Mouse (Mus musculus) limb, embryonic 15.5 days (tissue): ENCODE data around the gene Tbc1d20. TPM values are rescaled to one million over a fixed set of nuclear protein-coding genes. Genes with fewer than 3 reads are reported as not detected.
"Not testable (repeated sequence)": the region's sequence is repeated elsewhere in the genome, so short reads cannot be mapped to it uniquely, and the experiment has no call there.

ENCODE experiments used
- ATAC-seq: fragments of 200-750 bp; cut with Nextera tagmentation; 2 replicates; pipeline ENCODE4 v1.8.0; 2017; ENCODE audit warnings: low read depth, moderate TSS enrichment; ENCODE audit not compliant: insufficient number of reproducible peaks, low FRiP score, low TSS enrichment
- H3K27ac ChIP-seq: fragments of 300-500 bp; sonication (generic); 2 replicates; pipeline ENCODE4 v1.5.1; 2015; ENCODE audit warnings: moderate library complexity, mild to moderate bottlenecking, inconsistent platforms
- H3K27me3 ChIP-seq: fragments of 300-500 bp; sonication (generic); 2 replicates; pipeline ENCODE4 v1.6.1; 2015; ENCODE audit warnings: inconsistent platforms
- H3K36me3 ChIP-seq: fragments of 300-500 bp; sonication (generic); 2 replicates; pipeline ENCODE4 v1.6.1; 2015; ENCODE audit warnings: inconsistent platforms
- H3K4me1 ChIP-seq: fragments of 300-500 bp; sonication (generic); 2 replicates; pipeline ENCODE4 v1.6.1; 2015; ENCODE audit warnings: inconsistent platforms
- H3K4me2 ChIP-seq: fragments of 300-500 bp; sonication (generic); 2 replicates; pipeline ENCODE4 v1.6.1; 2015; ENCODE audit warnings: mild to moderate bottlenecking, inconsistent platforms
- H3K4me3 ChIP-seq: fragments of 300-500 bp; sonication (generic); 2 replicates; pipeline ENCODE4 v1.5.1; 2015; ENCODE audit warnings: mild to moderate bottlenecking, inconsistent platforms
- H3K9ac ChIP-seq: fragments of 300-500 bp; sonication (generic); 2 replicates; pipeline ENCODE4 v1.6.1; 2015; ENCODE audit warnings: inconsistent platforms
- H3K9me3 ChIP-seq: fragments of 300-500 bp; sonication (generic); 2 replicates; pipeline ENCODE4 v1.6.1; 2016; ENCODE audit warnings: inconsistent platforms
- WGBS: fragments of 180-500 bp; shearing (Covaris S2); methylation state at CpG from one replicate; pipeline ENCODE4 v1.1.7; 2015; 5-methylcytosine and 5-hydroxymethylcytosine counted together
- polyA plus RNA-seq: library from polyadenylated mRNA; unstranded; fragments of >200 nt; fragmentation: Nextera tagmentation; extraction: Ambion mirVana; gene quantifications from 2 replicates; pipeline ENCODE4 v1.2.1, GENCODE M21; 2015

The Tbc1d20 gene
- polyA plus RNA-seq, 1 experiment from 2014 or later = 48.0 TPM

DNA sequence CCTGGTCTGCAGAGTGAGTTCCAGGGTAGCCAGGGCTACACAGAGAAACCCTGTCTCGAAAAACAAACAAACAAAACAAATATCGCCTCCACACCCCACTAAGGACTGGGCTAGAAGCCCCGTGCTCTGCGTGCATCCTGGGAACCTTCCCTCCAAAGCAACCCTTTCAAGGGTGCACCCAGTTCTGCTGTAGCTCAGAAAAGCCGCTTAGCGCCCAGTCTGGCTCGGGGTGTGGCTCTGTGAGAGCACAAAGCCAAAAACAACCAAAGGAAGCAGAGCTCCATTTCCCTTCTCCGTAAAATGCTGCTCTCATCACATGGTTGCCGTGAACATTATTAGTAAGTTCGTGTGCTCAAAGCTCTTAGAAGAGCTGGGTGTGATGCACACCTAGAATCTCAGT is 50.7 kb downstream of the Tbc1d20 start:
- Histone ChIP-seq H3K27ac (no peak overlapping the region), H3K9ac (0 out of 2 replicates have a peak overlapping the region, but pooled peaks have one; percentile 8), H3K9me3 (no peaks in the 10 kb centered on the region), H3K4me1 (peaks cover 16% of the 10 kb centered on the region), H3K4me2 (peak overlapping the region; percentile 92), H3K4me3 (peak overlapping the region; percentile 54), H3K36me3 (no peaks in the 10 kb centered on the region), H3K27me3 (no peaks in the 10 kb centered on the region)
- WGBS = 6% methylated on average over 10 of the region's 10 CpGs
- no peak for ATAC-seq

DNA sequence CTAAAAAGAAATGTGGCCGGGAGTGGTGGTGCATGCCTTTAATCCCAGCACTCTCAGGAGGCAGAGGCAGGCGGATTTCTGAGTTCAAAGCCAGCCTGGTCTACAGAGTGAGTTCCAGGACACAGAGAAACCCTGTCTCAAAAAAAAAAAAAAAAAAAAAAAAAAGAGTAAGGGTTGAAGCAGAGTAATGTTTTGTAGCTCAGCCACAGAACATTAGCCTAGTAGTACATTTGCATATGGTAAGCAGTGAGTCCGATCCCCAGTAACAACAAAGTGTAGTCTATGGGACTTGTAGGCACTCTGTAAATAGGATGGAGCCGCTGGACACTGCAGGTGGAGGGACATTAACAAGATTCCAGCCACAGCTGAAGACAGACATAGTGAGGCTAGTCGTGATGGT is 51.3 kb downstream of the Tbc1d20 start:
- ATAC-seq = no peak
- Histone ChIP-seq H3K36me3 (no peaks in the 10 kb centered on the region), H3K9me3 (no peaks in the 10 kb centered on the region), H3K4me3 (no peak overlapping the region), H3K27me3 (no peaks in the 10 kb centered on the region), H3K4me2 (no peak overlapping the region), H3K9ac (no peak overlapping the region), H3K27ac (no peak overlapping the region), H3K4me1 (peaks cover 19% of the 10 kb centered on the region)
- WGBS = 69% methylated on average over 5 of the region's 5 CpGs

DNA sequence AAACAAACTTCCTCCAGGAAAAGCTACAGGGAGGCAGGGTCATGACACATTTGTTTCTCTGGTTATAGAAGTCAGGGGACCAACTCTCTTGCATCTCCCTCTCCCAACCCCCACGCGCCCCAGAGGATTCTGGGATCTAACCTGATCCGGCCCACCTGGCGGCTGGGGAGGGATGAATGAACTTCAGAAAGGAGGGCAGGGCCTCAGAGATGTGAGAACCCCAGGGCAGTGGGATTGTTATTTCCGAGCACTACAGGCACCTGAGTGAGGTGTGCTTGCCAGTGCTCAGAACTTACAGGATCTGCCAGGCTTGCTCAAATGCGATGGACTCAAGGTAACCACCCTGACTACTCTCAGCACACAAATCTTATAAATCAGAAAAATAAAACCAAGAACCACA is 51.8 kb downstream of the Tbc1d20 start:
- WGBS = 59% methylated on average over 6 of the region's 6 CpGs
- Histone ChIP-seq H3K36me3 (no peaks in the 10 kb centered on the region), H3K27me3 (no peaks in the 10 kb centered on the region), H3K4me1 (peaks cover 21% of the 10 kb centered on the region), H3K9ac (no peak overlapping the region), H3K9me3 (no peaks in the 10 kb centered on the region), H3K27ac (no peak overlapping the region), H3K4me3 (no peak overlapping the region), H3K4me2 (no peak overlapping the region)
- ATAC-seq = no peak

DNA sequence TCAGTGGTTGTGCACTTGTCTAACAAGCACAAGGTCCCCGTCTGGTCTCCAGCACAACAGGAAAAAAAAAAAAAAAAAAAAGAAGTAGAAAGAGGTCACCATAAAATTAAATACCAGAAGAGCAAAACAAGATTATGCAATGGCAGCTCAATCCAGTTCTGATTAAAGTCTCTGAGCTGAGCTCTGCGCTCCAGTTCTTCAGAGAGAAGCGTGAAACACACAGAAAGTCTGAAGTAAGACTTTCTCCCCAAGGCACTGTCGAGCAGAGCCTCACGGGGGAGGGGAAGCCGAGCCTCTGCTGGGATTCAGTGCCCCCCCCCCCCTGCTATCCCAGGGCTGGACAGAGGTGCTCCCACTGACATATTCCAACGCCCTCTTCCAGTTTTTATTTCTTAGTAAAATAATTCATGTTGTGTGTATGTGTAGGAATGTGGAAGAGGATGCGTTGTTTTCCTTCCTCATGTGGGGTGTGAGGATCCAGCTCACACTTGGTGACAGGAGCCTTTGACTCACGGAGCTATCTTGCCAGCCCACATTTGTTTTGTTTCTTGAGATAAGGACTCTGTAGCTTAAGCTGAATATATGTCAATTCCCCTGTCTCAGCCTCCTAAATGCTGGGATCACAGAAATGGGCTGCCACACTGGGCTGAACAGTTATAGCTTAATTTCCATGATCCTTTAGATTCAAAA is 53.3 kb downstream of the Tbc1d20 start:
- 46% methylated on average over 9 of the region's 9 CpGs for WGBS
- peaks cover 21% of the 10 kb centered on the region for H3K4me1 ChIP-seq
- no peaks in the 10 kb centered on the region for H3K9me3 ChIP-seq
- H3K9ac ChIP-seq = no peak overlapping the region
- no peaks in the 10 kb centered on the region for H3K27me3 ChIP-seq
- no peak for ATAC-seq
- no peaks in the 10 kb centered on the region for H3K36me3 ChIP-seq
- no peak overlapping the region for H3K4me2 ChIP-seq
- no peak overlapping the region for H3K27ac ChIP-seq
- no peak overlapping the region for H3K4me3 ChIP-seq

DNA sequence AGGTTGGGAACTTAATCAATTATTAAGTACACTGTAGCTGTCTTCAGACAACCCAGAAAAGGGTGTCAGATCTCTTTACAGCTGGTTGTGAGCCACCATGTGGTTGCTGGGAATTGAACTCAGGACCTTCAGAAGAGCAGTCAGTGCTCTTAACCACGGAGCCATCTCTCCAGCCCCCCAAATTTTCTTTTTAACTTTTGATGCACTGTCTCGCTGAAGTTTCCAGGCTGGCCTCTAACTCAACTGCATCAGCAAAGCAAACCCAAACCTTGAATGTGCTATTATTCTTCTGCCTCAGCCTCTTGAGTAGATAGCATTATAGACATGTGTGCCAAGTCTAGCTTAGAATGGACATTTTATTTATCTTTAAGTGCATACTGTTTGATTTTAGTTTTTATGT is 54.1 kb downstream of the Tbc1d20 start:
- no peaks in the 10 kb centered on the region for H3K9me3 ChIP-seq
- no peaks in the 10 kb centered on the region for H3K27me3 ChIP-seq
- no peak overlapping the region for H3K9ac ChIP-seq
- H3K4me2 ChIP-seq = no peak overlapping the region
- H3K36me3 ChIP-seq = no peaks in the 10 kb centered on the region
- H3K4me1 ChIP-seq = peaks cover 21% of the 10 kb centered on the region
- no peak for ATAC-seq
- 75% methylated on average over 2 of the region's 2 CpGs for WGBS
- H3K27ac ChIP-seq = no peak overlapping the region
- H3K4me3 ChIP-seq = no peak overlapping the region

DNA sequence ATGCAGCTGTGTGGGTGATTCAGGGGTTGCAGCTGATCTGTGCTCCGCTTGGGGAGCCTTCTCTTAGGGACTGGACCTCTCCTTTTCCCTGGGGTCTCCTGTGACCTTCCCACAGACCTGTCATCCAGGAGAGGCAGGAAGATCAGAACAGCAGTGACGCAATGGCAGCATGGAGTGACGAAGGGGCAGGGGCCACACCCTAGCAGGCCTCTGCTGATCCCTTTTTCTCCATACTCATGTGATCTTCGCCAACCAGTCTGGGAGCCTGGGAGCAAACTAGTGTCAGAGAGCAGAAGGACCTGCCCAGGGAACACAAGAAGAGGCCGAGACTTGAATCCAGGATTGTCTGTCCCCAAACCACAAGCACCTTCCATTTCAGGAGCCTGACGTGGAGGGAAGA is 55.6 kb downstream of the Tbc1d20 start:
- H3K36me3 ChIP-seq = no peaks in the 10 kb centered on the region
- no peak for ATAC-seq
- WGBS = 73% methylated on average over 6 of the region's 6 CpGs

DNA sequence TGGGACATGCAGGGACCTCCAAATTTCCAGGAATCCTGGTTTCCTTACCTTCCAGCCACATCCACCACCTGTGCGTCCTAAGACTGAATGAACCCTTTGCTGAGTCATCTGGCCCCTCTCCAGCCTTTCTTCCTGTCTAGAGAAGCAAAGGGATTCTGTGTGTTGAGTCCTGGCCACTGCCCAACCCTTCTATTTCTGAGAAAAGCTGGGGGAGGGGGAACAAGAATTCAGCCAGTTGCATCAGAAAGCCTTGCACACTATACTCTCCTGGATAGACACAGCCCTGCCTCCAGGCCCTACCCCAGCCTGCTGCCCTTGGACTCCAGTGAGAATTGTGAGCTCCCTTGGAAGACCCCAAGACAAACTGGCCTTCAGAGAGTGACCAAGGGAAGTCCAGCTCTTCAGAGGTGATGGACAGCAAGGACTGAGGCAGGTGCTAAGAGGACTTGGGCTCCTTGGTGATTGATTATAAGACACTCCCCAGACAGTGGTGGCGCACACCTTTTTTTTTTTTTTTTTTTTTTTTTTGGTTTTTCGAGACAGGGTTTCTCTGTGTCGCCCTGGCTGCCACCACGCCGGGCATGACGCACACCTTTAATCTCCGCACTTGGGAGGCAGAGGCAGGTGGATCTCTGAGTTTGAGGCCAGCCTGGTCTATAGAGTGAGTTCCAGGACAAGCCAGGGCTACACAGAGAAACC is 56.4 kb downstream of the Tbc1d20 start:
- Histone ChIP-seq H3K4me1 (peaks cover 5% of the 10 kb centered on the region; the same call in 1 of the 2 replicates), H3K4me2 (no peak overlapping the region), H3K36me3 (no peaks in the 10 kb centered on the region), H3K27me3 (no peaks in the 10 kb centered on the region), H3K4me3 (no peak overlapping the region), H3K9ac (no peak overlapping the region), H3K9me3 (no peaks in the 10 kb centered on the region), H3K27ac (no peak overlapping the region)
- 81% methylated on average over 8 of the region's 8 CpGs for WGBS
- no peak for ATAC-seq

More for the DNA sequence above, 55.6 kb downstream of the Tbc1d20 start:
- no peak overlapping the region for H3K27ac ChIP-seq
- no peak overlapping the region for H3K4me2 ChIP-seq
- H3K9ac ChIP-seq = no peak overlapping the region
- H3K27me3 ChIP-seq = no peaks in the 10 kb centered on the region
- peaks cover 10% of the 10 kb centered on the region for H3K4me1 ChIP-seq
- H3K4me3 ChIP-seq = no peak overlapping the region
- H3K9me3 ChIP-seq = no peaks in the 10 kb centered on the region

DNA sequence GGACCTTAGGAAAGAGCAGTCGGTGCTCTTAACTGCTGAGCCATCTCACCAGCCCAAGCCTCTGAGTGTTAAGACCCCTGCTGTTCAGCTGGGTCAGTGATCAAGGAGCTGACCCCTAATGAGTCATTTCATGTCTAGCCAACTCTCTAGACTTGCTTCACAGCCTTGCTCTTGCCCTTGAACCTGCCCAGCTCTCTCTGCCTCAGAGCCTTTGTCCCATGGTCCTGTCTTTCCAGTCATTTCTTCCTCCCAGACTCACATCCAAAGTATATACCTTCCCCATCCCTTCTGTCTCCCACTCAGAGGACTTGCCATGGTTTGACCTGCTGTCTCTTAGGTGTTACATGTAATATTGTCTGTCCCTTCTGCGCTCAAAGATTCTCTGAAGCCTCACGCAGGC is 63.6 kb downstream of the Tbc1d20 start:
- Histone ChIP-seq H3K9me3 (no peaks in the 10 kb centered on the region), H3K27ac (no peak overlapping the region), H3K9ac (no peak overlapping the region), H3K4me2 (no peak overlapping the region), H3K4me1 (no peaks in the 10 kb centered on the region), H3K36me3 (no peaks in the 10 kb centered on the region), H3K27me3 (no peaks in the 10 kb centered on the region), H3K4me3 (no peak overlapping the region)
- WGBS = 84% methylated on average over 3 of the region's 3 CpGs
- no peak for ATAC-seq

DNA sequence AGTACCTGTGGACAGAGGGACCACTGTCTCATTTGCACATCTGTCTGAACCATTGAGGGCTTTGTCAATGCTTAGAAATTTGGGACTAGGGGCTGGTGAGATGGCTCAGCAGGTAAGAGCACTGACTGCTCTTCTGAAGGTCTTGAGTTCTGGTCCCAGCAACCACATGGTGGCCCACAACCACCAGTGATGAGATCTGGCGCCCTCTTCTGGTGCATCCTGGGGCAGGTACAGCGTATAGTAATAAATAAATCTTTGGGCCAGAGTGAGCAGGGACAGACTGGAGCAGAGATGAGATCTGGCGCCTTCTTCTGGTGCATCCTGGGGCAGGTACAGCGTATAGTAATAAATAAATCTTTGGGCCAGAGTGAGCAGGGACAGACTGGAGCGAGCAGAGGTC is 65.3 kb downstream of the Tbc1d20 start:
- not testable (repeated sequence) for H3K4me3 ChIP-seq, H3K9ac ChIP-seq, H3K27me3 ChIP-seq, ATAC-seq, H3K9me3 ChIP-seq, H3K36me3 ChIP-seq, H3K4me2 ChIP-seq, H3K4me1 ChIP-seq, H3K27ac ChIP-seq
- 77% methylated on average over 5 of the region's 5 CpGs for WGBS

DNA sequence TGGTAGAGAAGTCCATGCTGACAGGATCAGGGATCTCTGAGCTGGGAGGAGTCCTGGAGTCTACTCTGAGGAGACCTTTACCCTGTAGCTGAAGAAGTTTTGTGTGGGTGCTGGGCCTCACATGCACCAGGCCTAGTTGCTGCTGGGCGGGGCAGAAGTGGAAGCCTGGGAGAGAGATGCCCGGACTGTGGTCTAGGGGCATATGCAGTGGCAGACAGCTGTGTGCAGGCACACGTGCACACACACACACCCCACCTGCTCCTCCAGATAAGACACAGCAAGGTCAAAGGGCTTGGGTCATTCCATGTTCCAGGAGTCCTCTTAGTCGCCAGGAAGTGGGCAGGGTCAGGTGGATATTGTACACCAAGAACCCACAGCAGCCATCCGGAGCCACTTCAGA is 66.0 kb downstream of the Tbc1d20 start:
- 66% methylated on average over 5 of the region's 5 CpGs for WGBS
- no peak overlapping the region for H3K4me2 ChIP-seq
- H3K27me3 ChIP-seq = no peaks in the 10 kb centered on the region
- no peak overlapping the region for H3K4me3 ChIP-seq
- H3K27ac ChIP-seq = no peak overlapping the region
- no peaks in the 10 kb centered on the region for H3K9me3 ChIP-seq
- no peaks in the 10 kb centered on the region for H3K36me3 ChIP-seq
- no peak for ATAC-seq
- no peak overlapping the region for H3K9ac ChIP-seq
- H3K4me1 ChIP-seq = peaks cover 7% of the 10 kb centered on the region; the same call in 1 of the 2 replicates

DNA sequence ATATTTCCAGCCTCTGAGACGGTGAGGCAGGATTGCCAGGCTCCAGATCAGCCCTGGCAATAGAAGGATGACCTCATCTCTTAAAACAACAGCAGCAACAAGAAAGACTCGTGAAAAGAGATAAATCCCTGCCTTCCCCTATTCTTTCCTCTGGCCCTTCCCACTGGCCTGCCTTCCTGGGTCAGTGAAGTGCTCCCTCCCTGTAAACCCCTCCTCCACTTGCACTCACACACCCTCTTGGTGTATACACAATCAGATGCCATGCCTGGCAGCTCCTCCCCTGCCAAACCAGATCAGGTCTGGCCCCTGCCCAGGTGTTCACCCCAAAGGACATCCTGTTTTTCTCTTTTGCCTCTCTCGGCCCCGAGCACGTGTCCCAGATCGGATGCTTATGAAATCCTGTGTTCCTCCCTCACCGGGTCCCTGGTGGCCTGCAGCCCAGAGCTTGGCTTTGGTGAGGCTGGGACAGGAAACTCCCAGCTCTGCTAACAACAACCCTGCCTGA is 66.7 kb downstream of the Tbc1d20 start:
- H3K4me1 ChIP-seq = peaks cover 7% of the 10 kb centered on the region; the same call in 1 of the 2 replicates
- H3K9ac ChIP-seq = no peak overlapping the region
- no peak overlapping the region for H3K4me3 ChIP-seq
- WGBS = 33% methylated on average over 7 of the region's 7 CpGs
- H3K4me2 ChIP-seq = no peak overlapping the region
- H3K36me3 ChIP-seq = no peaks in the 10 kb centered on the region
- H3K9me3 ChIP-seq = no peaks in the 10 kb centered on the region
- H3K27me3 ChIP-seq = no peaks in the 10 kb centered on the region
- no peak overlapping the region for H3K27ac ChIP-seq
- no peak for ATAC-seq

DNA sequence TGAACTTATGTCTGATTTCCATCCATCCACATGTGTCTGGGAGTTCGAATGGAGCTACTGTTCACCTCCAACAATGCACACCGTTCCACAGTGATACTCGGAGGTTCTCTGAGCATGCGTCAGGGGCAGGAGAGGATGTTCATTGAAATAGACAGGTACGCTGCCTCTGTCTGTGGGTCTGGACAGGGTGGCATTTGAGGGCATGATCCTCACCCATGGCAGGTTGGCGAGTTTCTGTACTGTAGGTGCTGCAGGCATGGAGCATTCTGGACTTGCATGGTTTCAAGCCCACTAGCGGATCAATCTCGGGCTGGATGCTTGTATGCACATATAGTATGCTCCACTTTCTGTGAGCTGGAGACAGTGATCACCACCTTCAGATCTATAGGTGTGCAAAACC is 67.6 kb downstream of the Tbc1d20 start:
- Histone ChIP-seq H3K27me3 (no peaks in the 10 kb centered on the region), H3K36me3 (no peaks in the 10 kb centered on the region), H3K27ac (no peak overlapping the region), H3K4me1 (peaks cover 7% of the 10 kb centered on the region; the same call in 1 of the 2 replicates), H3K4me2 (no peak overlapping the region), H3K9me3 (no peaks in the 10 kb centered on the region), H3K9ac (no peak overlapping the region), H3K4me3 (no peak overlapping the region)
- 86% methylated on average over 8 of the region's 8 CpGs for WGBS
- ATAC-seq = no peak
